ENCODE assay signal across 20 mouse cellular contexts in the genomic region with DNA sequence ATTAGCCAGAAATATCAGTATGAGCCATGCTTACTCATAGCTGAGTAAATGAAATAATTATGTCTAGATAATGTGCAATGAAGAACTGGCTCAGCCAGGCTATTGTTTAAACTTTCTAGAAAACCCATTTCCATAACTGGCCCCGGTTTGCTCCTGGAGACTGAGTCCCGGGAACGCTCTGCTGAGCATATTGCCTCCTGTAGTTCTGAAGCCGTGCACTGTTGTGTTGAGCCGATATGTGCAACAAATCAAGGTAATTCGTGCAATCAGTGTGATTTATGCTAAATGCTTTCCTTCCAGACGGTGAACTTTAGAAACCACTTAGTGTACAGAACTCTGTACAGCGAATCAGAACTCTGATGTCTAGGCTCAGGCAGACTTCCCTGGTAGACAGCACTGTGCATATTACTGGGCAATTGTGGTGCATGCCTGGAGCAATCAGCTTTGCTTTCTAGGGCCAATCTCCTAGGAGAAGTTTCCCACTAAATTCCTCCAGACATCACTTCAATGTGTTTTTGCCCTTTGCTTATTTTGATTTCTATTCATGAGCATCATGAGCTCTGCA. TPM values are rescaled to one million over a fixed set of nuclear protein-coding genes. Genes with fewer than 3 reads are reported as not detected.
DNase-seq lines count a peak whose midpoint lies in the region; ATAC-seq lines count a peak whose summit lies in the region.
"Had no signal": no experiment of that assay in that cellular context is flagged by ENCODE, and none has a peak within 500 bp of the region (broad histone marks: within the 10 kb centered on the region; RNA-seq: fewer than 3 reads in every experiment).

No protein-coding gene starts in this region.

- H3K27me3 ChIP-seq in embryonic facial prominence, embryonic 12.5 days, result no peaks in the 10 kb centered on the region
- no peaks in the 10 kb centered on the region for H3K27me3 ChIP-seq in embryonic facial prominence, embryonic 10.5 days (replicated peaks; ENCODE audit: low read depth, poor library complexity, severe bottlenecking)
- H3K27me3 ChIP-seq in kidney, embryonic 16.5 days (ENCODE audit: insufficient read depth, low read length), result no peaks in the 10 kb centered on the region
- H3K27me3 ChIP-seq: forebrain, embryonic 12.5 days; hindbrain, embryonic 12.5 days had no signal

- no peak overlapping the region for H3K9ac ChIP-seq in embryonic facial prominence, embryonic 12.5 days
- no peak overlapping the region for H3K9ac ChIP-seq in kidney, embryonic 16.5 days (replicated peaks; ENCODE audit: low read length)
- H3K9ac ChIP-seq: forebrain, embryonic 12.5 days; hindbrain, embryonic 12.5 days had no signal

- H3K4me3 ChIP-seq in embryonic facial prominence, embryonic 12.5 days, result no peak overlapping the region
- H3K4me3 ChIP-seq in embryonic facial prominence, embryonic 10.5 days, result no peak overlapping the region
- H3K4me3 ChIP-seq in kidney, embryonic 16.5 days (ENCODE audit: low read length), result no peak overlapping the region
- H3K4me3 ChIP-seq: forebrain, embryonic 12.5 days; hindbrain, embryonic 12.5 days had no signal

- no peak for DNase-seq in embryonic facial prominence, embryonic 10.5 days (ENCODE audit: low spot score)
- no peak for DNase-seq in kidney, adult 9 months
- DNase-seq in brain, adult 2 months (ENCODE audit: low read depth, low spot score), result peak; percentile 10
- DNase-seq in gastrocnemius, adult 18-20 months (ENCODE audit: low spot score), result no peak
- DNase-seq: adrenal gland, adult 2 months; adrenal gland, postnatal 25 days; B cell, adult 2 months; cerebellum, adult 2 months; cerebellum, postnatal 10 days; gastrocnemius, postnatal 25 days; heart, postnatal 10 days; heart, postnatal 4 days had no signal

- ATAC-seq in embryonic facial prominence, embryonic 12.5 days (ENCODE audit: insufficient number of reproducible peaks, insufficient read depth, low FRiP score, low TSS enrichment), result 0 out of 2 replicates have a peak, but pooled peaks have one; percentile 67
- ATAC-seq in kidney, embryonic 16.5 days (ENCODE audit: low FRiP score, low TSS enrichment), result 0 out of 2 replicates have a peak, but pooled peaks have one; percentile 39
- ATAC-seq in megakaryocyte, adult 5-6 weeks (ENCODE audit: poor library complexity, severe bottlenecking), result no peak
- ATAC-seq: hindbrain, embryonic 16.5 days; inflammation-experienced regulatory T-cells, adult 6 months; intestine, postnatal 0 days had no signal

- no peak overlapping the region for H3K4me2 ChIP-seq in embryonic facial prominence, embryonic 12.5 days (replicated peaks)
- no peak overlapping the region for H3K4me2 ChIP-seq in kidney, embryonic 16.5 days (replicated peaks; ENCODE audit: low read depth, low read length)
- H3K4me2 ChIP-seq: forebrain, embryonic 12.5 days; hindbrain, embryonic 12.5 days had no signal

- no peak overlapping the region for H3K27ac ChIP-seq in embryonic facial prominence, embryonic 12.5 days
- H3K27ac ChIP-seq in embryonic facial prominence, embryonic 10.5 days (replicated peaks), result no peak overlapping the region
- H3K27ac ChIP-seq in kidney, embryonic 16.5 days (ENCODE audit: low read length), result no peak overlapping the region
- H3K27ac ChIP-seq: forebrain, embryonic 12.5 days; hindbrain, embryonic 12.5 days had no signal

- H3K36me3 ChIP-seq in embryonic facial prominence, embryonic 12.5 days, result no peaks in the 10 kb centered on the region
- no peaks in the 10 kb centered on the region for H3K36me3 ChIP-seq in embryonic facial prominence, embryonic 10.5 days (replicated peaks)
- no peaks in the 10 kb centered on the region for H3K36me3 ChIP-seq in kidney, embryonic 16.5 days (ENCODE audit: insufficient read depth, low read length)
- H3K36me3 ChIP-seq: forebrain, embryonic 12.5 days; hindbrain, embryonic 12.5 days had no signal

- no peaks in the 10 kb centered on the region for H3K4me1 ChIP-seq in embryonic facial prominence, embryonic 12.5 days
- no peaks in the 10 kb centered on the region for H3K4me1 ChIP-seq in embryonic facial prominence, embryonic 10.5 days
- H3K4me1 ChIP-seq in kidney, embryonic 16.5 days (ENCODE audit: insufficient read depth, low read length), result 0 out of 2 replicates have a peak, but pooled peaks cover 3% of the 10 kb centered on the region
- H3K4me1 ChIP-seq: forebrain, embryonic 12.5 days; hindbrain, embryonic 12.5 days had no signal

- 66% methylated on average over 8 of the region's 8 CpGs for WGBS in embryonic facial prominence, embryonic 12.5 days
- 87% methylated on average over 8 of the region's 8 CpGs for WGBS in embryonic facial prominence, embryonic 10.5 days
- WGBS in kidney, embryonic 16.5 days, result 30% methylated on average over 8 of the region's 8 CpGs

- no peaks in the 10 kb centered on the region for H3K9me3 ChIP-seq in embryonic facial prominence, embryonic 12.5 days
- H3K9me3 ChIP-seq in embryonic facial prominence, embryonic 10.5 days, result no peaks in the 10 kb centered on the region
- H3K9me3 ChIP-seq in kidney, embryonic 16.5 days (ENCODE audit: low read length), result no peaks in the 10 kb centered on the region
- H3K9me3 ChIP-seq: forebrain, embryonic 12.5 days; hindbrain, embryonic 12.5 days had no signal

RNA-seq across cellular contexts. Expression of a gene that starts 19.8 kb away (rescaled TPM):
- polyA plus RNA-seq in embryonic facial prominence, embryonic 12.5 days (2016; fragmentation: Nextera tagmentation; extraction: Ambion mirVana), result 11.1 and 11.3 TPM in 2 replicates
- polyA plus RNA-seq in embryonic facial prominence, embryonic 10.5 days (2016; fragmentation: Nextera tagmentation; extraction: Ambion mirVana), result 12.9 and 13.5 TPM in 2 replicates
- polyA plus RNA-seq in kidney, embryonic 16.5 days (2015; fragmentation: Nextera tagmentation; extraction: Ambion mirVana), result 8.4 and 8.6 TPM in 2 replicates
- under 1 TPM; 0.46 to 0.52 TPM for total RNA-seq in gastrocnemius, adult 18-20 months (2021)
- total RNA-seq in megakaryocyte, adult 5-6 weeks (2015), result 5.8 and 6.2 TPM in 2 replicates
- total RNA-seq in megakaryocyte, adult 5-6 weeks (2017), result 3.5 and 3.9 TPM in 2 replicates

RNA-seq across cellular contexts. Expression of a gene that starts 43.9 kb away (rescaled TPM):
- polyA plus RNA-seq in embryonic facial prominence, embryonic 12.5 days (2016; fragmentation: Nextera tagmentation; extraction: Ambion mirVana), result 439 and 450 TPM in 2 replicates
- 318 and 326 TPM in 2 replicates for polyA plus RNA-seq in embryonic facial prominence, embryonic 10.5 days (2016; fragmentation: Nextera tagmentation; extraction: Ambion mirVana)
- polyA plus RNA-seq in kidney, embryonic 16.5 days (2015; fragmentation: Nextera tagmentation; extraction: Ambion mirVana), result 307 and 316 TPM in 2 replicates
- 100 to 1,000 TPM; 101 to 115 TPM for total RNA-seq in gastrocnemius, adult 18-20 months (2021)
- 464 and 466 TPM in 2 replicates for total RNA-seq in megakaryocyte, adult 5-6 weeks (2015)
- 66.5 and 72.5 TPM in 2 replicates for total RNA-seq in megakaryocyte, adult 5-6 weeks (2017)
